Mouse (Mus musculus): ENCODE measurements around the gene Lypd5.

Lypd5 gene

GRCm38 (mm10) chr7:24359269-24359668 lies 10.3 kb downstream of the Lypd5 start:
- no peak for DNase-seq (ENCODE audit: low read depth, low spot score)

- DNase-seq (ENCODE audit: low read depth, low spot score), result no peak
Observed at GRCm38 (mm10) chr7:24361001-24361400, 12.0 kb downstream of the Lypd5 start.

GRCm38 (mm10) chr7:24363228-24363627 lies 14.2 kb downstream of the Lypd5 start:
- DNase-seq (ENCODE audit: low read depth, low spot score), result no peak

- DNase-seq (ENCODE audit: low read depth, low spot score), result peak; percentile 67
Observed at GRCm38 (mm10) chr7:24364827-24365226, 15.8 kb downstream of the Lypd5 start.

GRCm38 (mm10) chr7:24365258-24366014 lies 16.4 kb downstream of the Lypd5 start:
- no peak for DNase-seq (ENCODE audit: low read depth, low spot score)

DNA sequence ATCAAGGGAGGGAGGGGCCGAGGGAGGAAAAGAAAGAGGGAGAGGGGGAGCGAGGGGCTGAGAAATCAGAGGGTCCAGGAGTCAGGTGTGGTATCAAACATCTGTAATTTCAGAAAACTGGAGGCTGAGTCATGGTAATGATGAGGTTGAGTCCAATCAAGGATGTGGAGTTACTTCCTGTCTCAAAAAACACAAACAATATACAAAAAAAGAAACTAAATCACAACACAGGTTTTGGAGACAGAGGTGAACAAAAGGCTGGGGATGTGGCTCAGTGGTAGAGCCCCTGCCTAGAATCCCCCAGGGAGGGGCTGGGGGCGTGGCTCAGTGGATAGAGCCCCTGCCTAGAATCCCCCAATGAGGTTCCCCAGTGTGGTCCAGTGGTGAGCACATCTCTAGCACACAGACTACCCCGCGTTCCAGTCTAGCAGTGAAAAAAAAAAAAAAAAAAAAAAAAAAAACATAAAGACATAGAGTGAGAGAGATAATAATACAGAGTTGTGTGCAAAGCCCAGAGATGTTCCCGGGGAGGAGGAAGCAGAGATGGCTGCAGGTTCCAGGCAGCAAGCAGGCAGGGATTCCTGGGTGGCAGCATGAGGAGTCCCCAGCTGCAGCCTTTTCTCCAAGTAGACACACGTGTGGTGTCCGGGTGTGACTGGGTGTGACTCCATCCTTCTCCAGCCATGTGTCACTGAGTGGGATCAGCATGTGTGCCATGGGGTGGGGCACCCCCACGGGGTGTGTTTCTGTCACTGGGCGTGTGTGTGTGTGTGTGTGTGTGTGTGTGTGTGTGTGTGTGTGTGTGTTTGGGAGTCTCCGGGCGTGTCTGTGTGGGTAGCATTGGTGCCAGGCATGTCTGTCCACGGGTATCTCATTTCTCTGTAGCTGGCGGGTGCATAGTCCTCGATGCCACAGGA lies 18.0 kb downstream of the Lypd5 start:
- no peak for DNase-seq (ENCODE audit: low read depth, low spot score)

- DNase-seq (ENCODE audit: low read depth, low spot score), result no peak
Observed at GRCm38 (mm10) chr7:24368226-24368625, 19.2 kb downstream of the Lypd5 start.

DNA sequence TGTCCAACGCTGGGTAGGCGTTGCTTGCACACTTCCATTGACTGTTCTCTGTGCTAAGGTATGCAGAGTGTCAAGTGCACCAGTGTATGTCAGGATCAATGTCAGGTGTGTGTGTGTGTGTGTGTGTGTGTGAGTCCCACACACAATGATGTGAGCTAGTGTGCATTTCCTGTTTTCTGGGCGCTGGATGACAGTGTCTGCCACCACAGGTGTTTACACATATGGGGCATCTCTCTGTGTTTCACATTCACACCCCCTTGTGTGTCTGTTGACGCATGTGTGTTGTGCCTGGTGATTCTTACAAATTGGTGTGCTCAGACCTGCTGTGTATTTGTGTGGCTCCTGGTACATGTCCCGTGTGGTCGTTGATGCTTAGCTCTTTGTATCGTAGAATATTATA lies 19.9 kb downstream of the Lypd5 start:
- DNase-seq (ENCODE audit: low read depth, low spot score), result no peak

GRCm38 (mm10) chr7:24369731-24370541 lies 20.9 kb downstream of the Lypd5 start, which contains the start of gene Kcnn4:
TSS of gene Kcnn4 (plus strand) at chr7:24370263.
- no peak for DNase-seq (ENCODE audit: low read depth, low spot score)

DNA sequence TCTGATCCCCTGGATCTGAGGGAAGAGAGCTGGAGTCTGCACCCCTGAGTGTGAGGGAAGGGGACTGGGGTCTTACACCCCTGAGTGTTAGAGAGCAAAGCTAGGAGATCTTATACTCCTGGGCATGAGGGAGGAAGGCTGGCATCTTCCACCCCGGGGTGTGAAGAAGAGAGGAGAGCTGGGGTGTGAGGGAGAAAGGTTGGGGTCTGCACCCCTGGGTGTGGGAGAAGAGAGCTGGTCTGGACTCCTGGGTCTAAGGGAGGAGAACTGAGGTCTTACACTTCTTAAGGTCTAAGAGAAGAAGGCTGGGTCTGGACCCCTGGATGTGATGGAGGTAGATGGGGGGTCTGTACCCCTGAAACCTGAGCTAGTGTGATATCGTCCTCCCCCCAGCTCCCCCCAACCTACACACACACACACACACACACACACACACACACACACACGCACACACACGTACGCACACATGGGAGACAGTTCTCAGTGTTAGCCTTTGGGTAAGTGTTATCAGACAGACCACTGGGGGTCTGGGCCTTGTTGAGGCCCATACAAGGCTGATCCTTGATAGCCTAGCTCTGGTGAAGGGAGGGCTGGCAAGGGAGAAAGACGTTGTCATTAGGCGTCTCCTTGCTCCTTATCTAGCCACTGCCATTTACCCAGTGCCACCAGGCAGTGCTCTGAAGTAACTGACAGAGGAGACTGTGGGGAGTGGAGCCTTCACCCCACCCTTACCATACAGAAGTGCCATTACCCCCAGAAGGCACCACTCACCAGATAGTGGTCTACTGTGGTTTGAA lies 22.2 kb downstream of the Lypd5 start:
- no peak for DNase-seq (ENCODE audit: low read depth, low spot score)

DNA sequence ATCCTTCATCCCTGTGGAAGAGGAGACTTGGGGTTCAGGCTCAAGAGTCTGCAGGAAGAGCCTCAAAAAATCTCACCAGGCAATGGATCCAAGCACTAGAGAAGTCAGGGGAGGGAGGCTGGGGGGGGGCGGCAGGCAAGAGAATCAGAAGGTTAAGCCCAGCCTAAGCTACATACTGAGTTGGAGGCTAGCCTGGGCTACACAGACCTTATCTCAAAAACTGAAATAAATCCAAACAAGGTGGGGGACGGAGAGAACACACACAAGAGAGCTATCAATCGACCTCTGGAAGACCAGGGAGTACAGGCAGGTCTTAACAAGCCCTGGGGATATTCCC lies 22.8 kb downstream of the Lypd5 start:
- no peak for DNase-seq (ENCODE audit: low read depth, low spot score)

GRCm38 (mm10) chr7:24372300-24372699 lies 23.3 kb downstream of the Lypd5 start:
- no peak for DNase-seq (ENCODE audit: low read depth, low spot score)

GRCm38 (mm10) chr7:24372786-24373185 lies 23.8 kb downstream of the Lypd5 start:
- no peak for DNase-seq (ENCODE audit: low read depth, low spot score)

GRCm38 (mm10) chr7:24373538-24374379 lies 24.8 kb downstream of the Lypd5 start:
- DNase-seq (ENCODE audit: low read depth, low spot score), result no peak

- DNase-seq (ENCODE audit: low read depth, low spot score), result no peak
Observed at GRCm38 (mm10) chr7:24376456-24376855, 27.5 kb downstream of the Lypd5 start.

DNA sequence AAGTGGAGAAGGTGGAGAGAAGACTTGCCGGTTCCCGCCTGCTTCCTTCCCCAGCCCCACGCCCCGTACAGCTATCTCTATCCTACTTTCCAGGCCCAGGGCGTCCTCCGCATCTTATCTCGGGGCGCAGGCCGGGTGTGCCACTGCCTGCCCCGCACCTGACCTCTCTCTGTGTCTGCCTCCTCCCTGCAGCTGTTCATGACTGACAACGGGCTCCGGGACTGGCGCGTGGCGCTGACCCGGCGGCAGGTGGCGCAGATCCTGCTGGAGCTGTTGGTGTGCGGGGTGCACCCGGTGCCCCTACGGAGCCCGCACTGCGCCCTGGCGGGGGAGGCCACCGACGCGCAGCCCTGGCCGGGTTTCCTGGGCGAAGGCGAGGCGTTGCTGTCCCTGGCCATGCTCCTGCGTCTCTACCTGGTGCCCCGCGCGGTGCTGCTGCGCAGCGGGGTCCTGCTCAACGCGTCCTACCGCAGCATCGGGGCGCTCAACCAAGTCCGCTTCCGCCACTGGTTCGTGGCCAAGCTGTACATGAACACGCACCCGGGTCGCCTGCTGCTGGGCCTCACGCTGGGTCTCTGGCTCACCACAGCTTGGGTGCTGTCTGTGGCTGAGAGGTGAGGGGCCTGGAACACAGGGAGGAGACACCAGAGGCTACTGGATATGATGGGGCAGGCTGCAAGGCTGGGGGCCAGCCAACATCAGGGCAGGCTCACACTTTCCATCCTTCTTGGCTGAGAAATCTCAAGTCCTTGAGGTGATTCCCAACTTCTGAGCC lies 28.3 kb downstream of the Lypd5 start:
- DNase-seq (ENCODE audit: low read depth, low spot score), result no peak

DNA sequence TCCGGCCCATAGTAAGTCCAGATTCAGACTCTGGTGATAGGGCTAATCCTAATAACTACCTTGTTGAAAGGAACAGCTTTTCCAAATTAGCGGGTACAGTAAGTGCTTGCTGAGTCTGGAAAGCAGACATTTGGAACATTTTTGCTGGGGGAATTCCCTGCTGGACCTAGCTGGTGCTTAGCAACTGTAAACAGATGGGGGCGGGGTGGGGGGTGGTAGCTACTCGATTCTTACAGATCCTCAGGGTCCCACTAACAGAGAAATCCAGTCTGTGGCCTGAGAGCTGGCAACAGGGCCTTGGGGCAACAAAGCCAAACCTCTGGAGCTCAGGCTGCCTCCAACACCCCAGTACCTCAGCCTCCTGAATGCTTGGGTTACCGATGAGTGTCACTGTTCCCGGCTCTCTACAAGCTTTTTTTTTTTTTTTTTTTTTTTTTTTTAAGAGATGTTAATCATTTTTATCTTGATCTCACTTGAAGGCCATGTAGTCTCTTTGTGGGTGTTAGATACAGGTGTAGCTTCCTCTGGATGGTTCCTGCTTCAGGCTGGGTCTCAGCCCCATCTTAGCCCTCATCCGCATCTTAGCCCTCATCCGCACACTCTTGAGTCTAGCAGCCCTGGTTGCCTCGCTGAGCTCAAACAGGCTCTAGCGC lies 29.2 kb downstream of the Lypd5 start:
- no peak for DNase-seq (ENCODE audit: low read depth, low spot score)

GRCm38 (mm10) chr7:24379934-24380333 lies 30.9 kb downstream of the Lypd5 start:
- DNase-seq (ENCODE audit: low read depth, low spot score), result no peak

DNA sequence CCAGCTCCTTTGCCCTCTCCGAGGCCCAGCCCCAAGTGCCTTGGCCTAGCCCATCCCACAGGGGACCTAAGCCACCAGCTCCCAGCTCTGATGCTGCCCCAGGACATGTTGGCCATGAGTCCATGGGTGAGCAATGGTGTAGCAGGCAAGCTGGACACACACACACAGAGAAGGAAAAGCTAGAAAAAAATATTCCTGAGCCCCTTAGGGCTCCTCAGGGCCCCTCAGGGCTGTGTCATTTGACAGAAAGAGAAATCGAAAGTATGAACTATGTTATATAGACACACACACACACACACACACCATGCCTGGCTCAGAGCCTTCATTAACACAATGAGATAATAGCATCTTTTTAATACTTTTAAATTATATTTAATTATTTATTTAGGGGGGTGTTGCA lies 31.4 kb downstream of the Lypd5 start:
- DNase-seq (ENCODE audit: low read depth, low spot score), result no peak
